Mouse (Mus musculus): ENCODE results near the gene Ddi2. TPM values are rescaled to one million over a fixed set of nuclear protein-coding genes. Genes with fewer than 3 reads are reported as not detected.
A peak's percentile ranks its signal among the peaks of the same experiment; 100 is the strongest.

Gene Ddi2
- total and polyA plus RNA-seq, 2 experiments from 2014 or later: 11.5 to 32.8 TPM

DNA sequence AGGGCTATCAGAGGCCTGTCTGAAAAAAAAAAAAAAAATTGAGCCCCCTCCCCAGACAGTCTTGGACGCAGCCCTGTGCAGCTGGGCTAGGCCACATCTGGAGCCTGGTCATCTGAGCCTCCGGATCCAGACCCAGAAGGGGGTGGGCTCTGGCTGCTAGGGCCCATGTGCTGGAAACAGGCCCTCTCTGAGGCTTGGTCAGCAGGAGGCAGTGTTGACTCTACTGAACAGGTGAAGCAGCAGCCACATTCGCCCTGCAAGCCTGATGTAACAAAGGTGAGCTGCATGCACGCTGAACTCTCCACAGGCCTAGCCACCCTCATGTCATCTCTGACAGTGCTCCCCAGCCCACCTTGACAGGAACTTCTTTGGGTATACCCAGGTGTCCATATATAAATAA, 63.5 kb downstream of the Ddi2 start:
- Histone ChIP-seq H3K4me2 (ENCODE audit: low read depth, low read length) (no peak overlapping the region), H3K36me3 (replicated peaks; ENCODE audit: control insufficient read depth, insufficient read depth, low read length) (peaks cover 30% of the 10 kb centered on the region), H3K4me1 (ENCODE audit: control insufficient read depth, insufficient read depth) (peaks cover 22% of the 10 kb centered on the region; the same call in 1 of the 2 replicates), H3K9me3 (replicated peaks; ENCODE audit: control insufficient read depth, low read length) (no peaks in the 10 kb centered on the region), H3K4me3 (ENCODE audit: low read depth, low read length) (no peak overlapping the region), H3K27ac (ENCODE audit: low read depth) (no peak overlapping the region), H3K9ac (replicated peaks; ENCODE audit: low read depth, low read length) (no peak overlapping the region), H3K27me3 (ENCODE audit: control insufficient read depth, insufficient read depth, low read length) (no peaks in the 10 kb centered on the region)
- DNase-seq (ENCODE audit: low spot score) (no peak), ATAC-seq (ENCODE audit: insufficient read depth, low read depth) (no peak)
- WGBS: 72% methylated on average over 4 of the region's 4 CpGs
- TF ChIP-seq EP300 (IDR thresholded peaks at IDR 0.05; ENCODE audit: low read depth) (no peak), CTCF (IDR thresholded peaks at IDR 0.05; ENCODE audit: low read depth) (no peak; the same call in 1 of the 2 replicates)

GRCm38 (mm10) chr4:141658846-141659484, 64.3 kb downstream of the Ddi2 start:
- TF ChIP-seq CTCF (IDR thresholded peaks at IDR 0.05; ENCODE audit: low read depth) (no peak), EP300 (IDR thresholded peaks at IDR 0.05; ENCODE audit: low read depth) (no peak)
- no peak overlapping the region for H3K9ac ChIP-seq (replicated peaks; ENCODE audit: low read depth, low read length)
- 79% methylated on average over 6 of the region's 6 CpGs for WGBS
- H3K4me2 ChIP-seq (ENCODE audit: low read depth, low read length): no peak overlapping the region
- H3K27ac ChIP-seq (ENCODE audit: low read depth): no peak overlapping the region
- peaks cover 30% of the 10 kb centered on the region for H3K36me3 ChIP-seq (replicated peaks; ENCODE audit: control insufficient read depth, insufficient read depth, low read length)
- H3K27me3 ChIP-seq (ENCODE audit: control insufficient read depth, insufficient read depth, low read length): no peaks in the 10 kb centered on the region
- DNase-seq (ENCODE audit: low spot score): no peak
- peaks cover 22% of the 10 kb centered on the region; the same call in 1 of the 2 replicates for H3K4me1 ChIP-seq (ENCODE audit: control insufficient read depth, insufficient read depth)
- ATAC-seq (ENCODE audit: insufficient read depth, low read depth): no peak
- H3K4me3 ChIP-seq (ENCODE audit: low read depth, low read length): no peak overlapping the region
- H3K9me3 ChIP-seq (replicated peaks; ENCODE audit: control insufficient read depth, low read length): no peaks in the 10 kb centered on the region

DNA sequence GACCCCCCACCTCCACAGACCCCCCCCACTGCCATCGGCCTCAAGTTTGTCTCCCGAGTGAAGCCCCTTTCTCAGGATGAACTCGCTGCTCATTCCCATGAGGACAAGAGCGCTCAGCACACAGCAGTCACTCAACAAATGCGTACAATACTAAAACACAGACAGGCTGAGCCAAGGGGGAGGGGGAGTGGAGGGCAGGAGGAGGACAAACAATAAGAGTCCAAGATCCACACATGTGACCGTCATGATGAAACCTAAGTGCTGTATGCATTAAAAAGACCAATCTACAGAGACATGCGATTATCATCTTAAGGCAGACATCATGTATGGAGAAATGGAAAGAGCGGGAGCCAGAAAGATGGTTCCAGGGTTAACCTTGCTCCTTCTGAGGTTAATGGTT, 66.3 kb downstream of the Ddi2 start:
- no peak for DNase-seq (ENCODE audit: low spot score)
- H3K4me2 ChIP-seq (ENCODE audit: low read depth, low read length): no peak overlapping the region
- H3K4me3 ChIP-seq (ENCODE audit: low read depth, low read length): no peak overlapping the region
- ATAC-seq (ENCODE audit: insufficient read depth, low read depth): no peak
- WGBS: 73% methylated on average over 8 of the region's 8 CpGs
- peaks cover 41% of the 10 kb centered on the region for H3K36me3 ChIP-seq (replicated peaks; ENCODE audit: control insufficient read depth, insufficient read depth, low read length)
- TF ChIP-seq CTCF (IDR thresholded peaks at IDR 0.05; ENCODE audit: low read depth): no peak
- TF ChIP-seq EP300 (IDR thresholded peaks at IDR 0.05; ENCODE audit: low read depth): no peak
- no peaks in the 10 kb centered on the region for H3K9me3 ChIP-seq (replicated peaks; ENCODE audit: control insufficient read depth, low read length)
- H3K27ac ChIP-seq (ENCODE audit: low read depth): peak overlapping the region; percentile 74
- no peaks in the 10 kb centered on the region for H3K27me3 ChIP-seq (ENCODE audit: control insufficient read depth, insufficient read depth, low read length)
- no peak overlapping the region for H3K9ac ChIP-seq (replicated peaks; ENCODE audit: low read depth, low read length)
- H3K4me1 ChIP-seq (ENCODE audit: control insufficient read depth, insufficient read depth): peaks cover 25% of the 10 kb centered on the region

DNA sequence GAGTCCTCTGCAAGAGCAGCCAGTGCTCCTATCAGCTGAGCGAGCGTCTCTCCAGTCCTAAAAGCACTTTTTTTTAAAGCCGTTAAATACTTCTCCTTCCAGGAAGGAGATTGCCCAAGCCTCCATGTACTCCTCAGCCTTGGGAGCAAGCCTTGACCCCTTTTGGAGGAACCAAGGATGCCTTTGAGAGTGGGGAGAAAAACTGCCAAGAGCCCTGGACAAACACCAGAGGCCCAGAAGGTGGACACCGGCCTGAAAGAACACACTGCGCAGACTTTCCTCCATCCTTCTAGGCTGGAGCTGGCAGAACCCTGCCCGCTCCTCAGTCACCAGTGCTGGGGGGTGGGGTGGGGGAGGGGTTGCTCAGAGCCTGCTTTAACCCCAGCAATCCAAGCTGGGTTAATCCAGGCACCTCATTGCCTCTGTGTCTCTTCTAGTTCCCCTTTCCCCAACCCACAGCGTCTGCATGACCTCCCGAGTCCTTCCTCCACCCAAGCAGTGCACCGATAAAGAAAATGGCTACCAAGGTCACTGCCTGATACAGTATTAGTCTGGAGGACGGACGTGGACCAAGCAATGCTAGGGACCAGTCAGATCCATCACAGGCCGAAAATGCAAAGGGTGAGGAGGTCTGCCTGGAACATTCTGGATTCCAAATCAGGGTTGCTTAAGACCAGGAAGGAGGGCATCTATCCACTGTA, 67.2 kb downstream of the Ddi2 start:
- H3K4me1 ChIP-seq (ENCODE audit: control insufficient read depth, insufficient read depth): peaks cover 29% of the 10 kb centered on the region
- no peak overlapping the region for H3K9ac ChIP-seq (replicated peaks; ENCODE audit: low read depth, low read length)
- H3K9me3 ChIP-seq (replicated peaks; ENCODE audit: control insufficient read depth, low read length): no peaks in the 10 kb centered on the region
- H3K4me2 ChIP-seq (ENCODE audit: low read depth, low read length): no peak overlapping the region
- 67% methylated on average over 12 of the region's 12 CpGs for WGBS
- ATAC-seq (ENCODE audit: insufficient read depth, low read depth) (peak; percentile 29), DNase-seq (ENCODE audit: low spot score) (no peak)
- TF ChIP-seq EP300 (IDR thresholded peaks at IDR 0.05; ENCODE audit: low read depth): no peak
- no peak overlapping the region for H3K4me3 ChIP-seq (ENCODE audit: low read depth, low read length)
- peaks cover 42% of the 10 kb centered on the region for H3K36me3 ChIP-seq (replicated peaks; ENCODE audit: control insufficient read depth, insufficient read depth, low read length)
- no peaks in the 10 kb centered on the region for H3K27me3 ChIP-seq (ENCODE audit: control insufficient read depth, insufficient read depth, low read length)
- peak overlapping the region; percentile 74 for H3K27ac ChIP-seq (ENCODE audit: low read depth)

GRCm38 (mm10) chr4:141654509-141654908, 68.7 kb downstream of the Ddi2 start:
- H3K36me3 ChIP-seq (replicated peaks; ENCODE audit: control insufficient read depth, insufficient read depth, low read length): peaks cover 27% of the 10 kb centered on the region
- DNase-seq (ENCODE audit: low spot score) (no peak), ATAC-seq (ENCODE audit: insufficient read depth, low read depth) (no peak)
- WGBS: 58% methylated on average over 6 of the region's 6 CpGs
- H3K4me1 ChIP-seq (ENCODE audit: control insufficient read depth, insufficient read depth): peaks cover 32% of the 10 kb centered on the region
- H3K27ac ChIP-seq (ENCODE audit: low read depth): peak overlapping the region; percentile 30; the same call in 1 of the 2 replicates
- H3K27me3 ChIP-seq (ENCODE audit: control insufficient read depth, insufficient read depth, low read length): no peaks in the 10 kb centered on the region
- no peak overlapping the region for H3K4me2 ChIP-seq (ENCODE audit: low read depth, low read length)
- no peak overlapping the region for H3K4me3 ChIP-seq (ENCODE audit: low read depth, low read length)
- TF ChIP-seq CTCF (IDR thresholded peaks at IDR 0.05; ENCODE audit: low read depth) (no peak), EP300 (IDR thresholded peaks at IDR 0.05; ENCODE audit: low read depth) (no peak)
- H3K9me3 ChIP-seq (replicated peaks; ENCODE audit: control insufficient read depth, low read length): no peaks in the 10 kb centered on the region
- no peak overlapping the region for H3K9ac ChIP-seq (replicated peaks; ENCODE audit: low read depth, low read length)
